Comparison of ENCODE assay signal across 25 mouse cellular contexts in genomic region chr5:149451209-149451681, GRCm38 (mm10). TPM values are rescaled to one million over a fixed set of nuclear protein-coding genes. Genes with fewer than 3 reads are reported as not detected.
DNase-seq lines count a peak whose midpoint lies in the region; ATAC-seq and TF ChIP-seq lines count a peak whose summit lies in the region.
"Had no signal": no experiment of that assay in that cellular context is flagged by ENCODE, and none has a peak within 500 bp of the region (broad histone marks: within the 10 kb centered on the region; RNA-seq: fewer than 3 reads in every experiment).

No protein-coding gene starts in this region.

- H3K4me3 ChIP-seq in thymus, adult 2 months (ENCODE audit: control insufficient read depth, insufficient read depth, low read length) = no peak overlapping the region
- H3K4me3 ChIP-seq: embryonic facial prominence, embryonic 13.5 days; liver, embryonic 15.5 days; midbrain, embryonic 12.5 days; myocyte had no signal

- H3K36me3 ChIP-seq in thymus, adult 2 months (ENCODE audit: control insufficient read depth, insufficient read depth, low read length) = no peaks in the 10 kb centered on the region
- H3K36me3 ChIP-seq: embryonic facial prominence, embryonic 13.5 days; liver, embryonic 15.5 days; midbrain, embryonic 12.5 days had no signal

- DNase-seq in frontal cortex, postnatal 25 days (ENCODE audit: low spot score in 2 of 2) = no peak
- DNase-seq in layer of hippocampus, adult 9-11 months = peak; percentile 26
- no peak for DNase-seq in layer of hippocampus, adult 18-20 months (ENCODE audit: low spot score in 2 of 2)
- DNase-seq in right cerebral cortex, adult 2 months (ENCODE audit: low spot score in 2 of 2) = peak; percentile 40 to 49
- DNase-seq in right cerebral cortex, postnatal 4 days = no peak
- peak; percentile 81 for DNase-seq in telencephalon, adult 2 months (ENCODE audit: low read depth, low spot score)
- DNase-seq in thymus, adult 2 months = no peak
- DNase-seq: adrenal gland, postnatal 14 days; cerebellum, adult 11 months; cerebellum, postnatal 14 days; heart, postnatal 36 days; kidney, adult 11 months; thymus, postnatal 14 days had no signal

- peaks cover 7% of the 10 kb centered on the region for H3K4me1 ChIP-seq in thymus, adult 2 months (replicated peaks; ENCODE audit: control insufficient read depth, insufficient read depth, low read length)
- H3K4me1 ChIP-seq: embryonic facial prominence, embryonic 13.5 days; liver, embryonic 15.5 days; midbrain, embryonic 12.5 days had no signal

- peak; percentile 93 for ATAC-seq in frontal cortex, adult (ENCODE audit: low TSS enrichment)

- no peak for TF ChIP-seq CTCF in thymus, adult 2 months (IDR thresholded peaks at IDR 0.05; ENCODE audit: borderline replicate concordance, control insufficient read depth, extremely low read depth, insufficient read depth, low read length, poor library complexity)

- no peak for TF ChIP-seq POLR2A in thymus, adult 2 months (IDR thresholded peaks at IDR 0.05; ENCODE audit: control insufficient read depth, extremely low read depth, insufficient read depth, low read length, poor library complexity)

- WGBS in thymus, adult 2 months = 86% methylated on average over 7 of the region's 7 CpGs

- no peak overlapping the region for H3K27ac ChIP-seq in thymus, adult 2 months (ENCODE audit: control insufficient read depth, insufficient read depth, low read length)
- H3K27ac ChIP-seq: embryonic facial prominence, embryonic 13.5 days; liver, embryonic 15.5 days; midbrain, embryonic 12.5 days; stomach, postnatal 0 days had no signal

- no peaks in the 10 kb centered on the region for H3K27me3 ChIP-seq in thymus, adult 2 months (ENCODE audit: control insufficient read depth, insufficient read depth, low read length)
- H3K27me3 ChIP-seq: embryonic facial prominence, embryonic 13.5 days; liver, embryonic 15.5 days; midbrain, embryonic 12.5 days had no signal

RNA-seq across cellular contexts. Expression of gene Tex26, which starts 11.8 kb away (rescaled TPM):
- total RNA-seq in layer of hippocampus, adult 18-20 months (2021) = not detected
- 0.18 and 0.38 TPM in 2 replicates for polyA plus RNA-seq in thymus, adult 2 months (2012; rRNA removed)
- total RNA-seq: adrenal gland, postnatal 14 days; CH12.LX; gastrocnemius, adult 18-20 months; heart, postnatal 36 days; megakaryocyte progenitor cell, adult 5-6 weeks; MEL had no signal
- polyA plus RNA-seq: gonadal fat pad, adult 2 months; large intestine, adult 2 months; liver, embryonic 15.5 days had no signal

RNA-seq across cellular contexts. Expression of gene Medag, which starts 39.7 kb away (rescaled TPM):
- total RNA-seq in layer of hippocampus, adult 18-20 months (2021) = 1 to 10 TPM; 3.2 to 3.6 TPM
- 2.8 and 2.9 TPM in 2 replicates for polyA plus RNA-seq in thymus, adult 2 months (2012; rRNA removed)
- total RNA-seq: CH12.LX, MEL had no signal

Comparison
In these comparisons a context has a peak if more than half of its experiments do, and no peak if none do; other contexts are left out.
1. DNase-seq: peak in layer of hippocampus, adult 9-11 months (single experiment), right cerebral cortex, adult 2 months (2 of 2) and telencephalon, adult 2 months (single experiment); none in frontal cortex, postnatal 25 days (0 of 2), layer of hippocampus, adult 18-20 months (0 of 2), right cerebral cortex, postnatal 4 days (single experiment) and thymus, adult 2 months (single experiment).